Mouse (Mus musculus) spleen, adult 2 months (tissue): ENCODE data around the gene Slf2.

Experiments
- CTCF ChIP-seq: fragments of 200-500 bp; IDR thresholded peaks from 2 replicates; pipeline ENCODE4 v1.5.1; 2011; ENCODE audit warnings: mild to moderate bottlenecking, inconsistent platforms; ENCODE audit not compliant: insufficient read depth, insufficient read length, insufficient replicate concordance; ENCODE audit errors: extremely low read depth
- POLR2A ChIP-seq: fragments of 200-500 bp; IDR thresholded peaks from 2 replicates; pipeline ENCODE4 v1.6.1; 2011; ENCODE audit warnings: low read depth, low read length, inconsistent platforms

DNA sequence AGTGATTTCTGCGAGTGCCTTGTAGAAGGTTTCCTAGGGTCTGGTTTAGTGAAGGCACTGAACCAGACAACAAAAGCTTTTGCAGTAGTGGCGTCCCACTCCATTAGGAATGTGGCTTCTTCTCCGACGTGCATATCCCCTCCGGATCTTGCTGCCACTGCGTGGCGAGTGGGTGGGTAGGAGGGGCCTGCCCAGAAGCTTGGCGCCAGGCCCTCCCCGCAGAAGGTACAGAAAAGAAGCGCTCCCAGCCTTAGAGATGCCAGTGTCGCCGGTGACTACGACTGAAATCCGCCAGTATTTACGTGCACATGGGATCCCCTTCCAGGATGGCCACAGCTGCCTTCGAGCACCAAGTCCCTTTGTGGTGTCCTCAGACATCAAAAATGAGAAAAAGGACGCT is 76.1 kb downstream of the Slf2 start:
- TF ChIP-seq CTCF, result no peak
- TF ChIP-seq POLR2A, result no peak
